ENCODE assay signal across 8 mouse cellular contexts in the genomic region with DNA sequence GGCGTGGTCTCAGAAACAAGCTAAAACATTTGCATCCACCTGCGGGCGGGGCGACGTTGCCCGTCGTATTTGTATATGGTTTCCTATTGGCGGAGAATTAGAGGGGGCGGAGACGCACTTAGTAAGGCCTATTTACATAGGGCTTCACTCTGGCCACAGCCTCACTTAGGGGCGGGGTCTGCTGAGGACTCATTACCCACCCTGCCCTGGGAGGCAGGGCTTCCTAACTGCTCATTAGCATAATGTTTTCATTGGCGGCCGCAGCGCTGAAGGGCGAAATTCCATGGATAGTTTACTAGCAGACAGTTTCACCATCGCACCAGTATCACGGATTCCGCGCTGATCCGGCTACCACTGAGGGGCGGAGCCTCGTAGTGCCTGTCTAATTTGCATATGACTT. TPM values are rescaled to one million over a fixed set of nuclear protein-coding genes. Genes with fewer than 3 reads are reported as not detected.
A peak's percentile ranks its signal among the peaks of the same experiment; 100 is the strongest.
DNase-seq lines count a peak whose midpoint lies in the region; ATAC-seq lines count a peak whose summit lies in the region.

No protein-coding gene starts in this region.

- no peaks in the 10 kb centered on the region for H3K27me3 ChIP-seq in intestine, embryonic 14.5 days (replicated peaks; ENCODE audit: control insufficient read depth, insufficient read depth, low read length)

- peak overlapping the region; percentile 95 for H3K27ac ChIP-seq in intestine, embryonic 14.5 days (ENCODE audit: low read depth)

- peaks cover 42% of the 10 kb centered on the region for H3K4me1 ChIP-seq in intestine, embryonic 14.5 days (replicated peaks; ENCODE audit: control insufficient read depth, insufficient read depth, low read length)

- H3K4me3 ChIP-seq in intestine, embryonic 14.5 days (ENCODE audit: low read depth, low read length): peak overlapping the region; percentile 77

- H3K9me3 ChIP-seq in intestine, embryonic 14.5 days (ENCODE audit: control insufficient read depth, low read length): no peaks in the 10 kb centered on the region

- peaks cover 7% of the 10 kb centered on the region; the same call in 1 of the 2 replicates for H3K36me3 ChIP-seq in intestine, embryonic 14.5 days (ENCODE audit: control insufficient read depth, insufficient read depth, low read length)

- intact Hi-C loops in left cerebral cortex, postnatal 14 days (cut with DNase I): loop anchor here (5.0 kb wide), 1 partner anchor 67 kb away; no protein-coding TSS in a partner anchor

- under 1% methylated on average over 22 of the region's 22 CpGs for WGBS in intestine, embryonic 14.5 days

- H3K4me2 ChIP-seq in intestine, embryonic 14.5 days (ENCODE audit: low read length): peak overlapping the region; percentile 74

- peak; percentile 89 for ATAC-seq in intestine, embryonic 14.5 days (replicated peaks; ENCODE audit: low FRiP score, low TSS enrichment, low read depth)

- DNase-seq in adrenal gland, adult 18-20 months (ENCODE audit: low spot score in 2 of 2): peak; percentile 80 to 84
- DNase-seq in embryo, embryonic 11 days: peak; percentile 99
- peak; percentile 97 for DNase-seq in gastrocnemius, postnatal 25 days
- DNase-seq in intestine, embryonic 14.5 days (ENCODE audit: low spot score): peak; percentile 96
- peak; percentile 96 to 99 for DNase-seq in left cerebral cortex, postnatal 14 days (ENCODE audit: low spot score in 2 of 2)
- peak; percentile 98 for DNase-seq in mesoderm, embryonic 11.5 days (ENCODE audit: low read depth, low spot score)
- peak; percentile 97 to 99 for DNase-seq in right cerebral cortex, postnatal 36 days (ENCODE audit: low spot score in 2 of 2)
- peak; percentile 98 for DNase-seq in yolk sac, embryonic 10.5 days (ENCODE audit: low spot score)

- peak overlapping the region; percentile 87 for H3K9ac ChIP-seq in intestine, embryonic 14.5 days (ENCODE audit: low read length)

RNA-seq across cellular contexts. Expression of a gene that starts 0.7 kb away (rescaled TPM):
- total RNA-seq in adrenal gland, adult 18-20 months (2021): 100 to 1,000 TPM; 140 to 144 TPM
- total RNA-seq in gastrocnemius, postnatal 25 days (2021): 10 to 100 TPM; 70.1 to 80.6 TPM
- 14.4 and 17.5 TPM in 2 replicates for polyA plus RNA-seq in intestine, embryonic 14.5 days (2014; fragmentation: Nextera tagmentation; extraction: Ambion mirVana)
- 100 to 1,000 TPM; 140 to 152 TPM for total RNA-seq in left cerebral cortex, postnatal 14 days (2021)

RNA-seq across cellular contexts. Expression of a gene that starts 3.5 kb away (rescaled TPM):
- total RNA-seq in adrenal gland, adult 18-20 months (2021): 10 to 100 TPM; 28.5 to 49.0 TPM
- 1 to 10 TPM; 8.5 to 9.4 TPM for total RNA-seq in gastrocnemius, postnatal 25 days (2021)
- polyA plus RNA-seq in intestine, embryonic 14.5 days (2014; fragmentation: Nextera tagmentation; extraction: Ambion mirVana): 320 and 368 TPM in 2 replicates
- 10 to 100 TPM in 1 of 2 experiments, 1 to 10 TPM in 1; 9.5 to 11.9 TPM for total RNA-seq in left cerebral cortex, postnatal 14 days (2021)

RNA-seq across cellular contexts. Expression of a gene that starts 11.4 kb away (rescaled TPM):
- total RNA-seq in adrenal gland, adult 18-20 months (2021): 10 to 100 TPM; 20.6 to 22.3 TPM
- 1 to 10 TPM; 4.9 to 5.7 TPM for total RNA-seq in gastrocnemius, postnatal 25 days (2021)
- polyA plus RNA-seq in intestine, embryonic 14.5 days (2014; fragmentation: Nextera tagmentation; extraction: Ambion mirVana): 3.7 and 3.8 TPM in 2 replicates
- 10 to 100 TPM; 10.9 TPM for total RNA-seq in left cerebral cortex, postnatal 14 days (2021)

RNA-seq across cellular contexts. Expression of a gene that starts 14.4 kb away (rescaled TPM):
- under 1 TPM in 1 of 2 experiments, not detected in 1; 0.19 TPM for total RNA-seq in adrenal gland, adult 18-20 months (2021)
- not detected for total RNA-seq in gastrocnemius, postnatal 25 days (2021)
- 0.23 and 0.28 TPM in 2 replicates for polyA plus RNA-seq in intestine, embryonic 14.5 days (2014; fragmentation: Nextera tagmentation; extraction: Ambion mirVana)
- under 1 TPM; 0.21 to 0.40 TPM for total RNA-seq in left cerebral cortex, postnatal 14 days (2021)

RNA-seq across cellular contexts. Expression of a gene that starts 24.9 kb away (rescaled TPM):
- 10 to 100 TPM; 37.2 to 40.1 TPM for total RNA-seq in adrenal gland, adult 18-20 months (2021)
- 10 to 100 TPM; 16.4 to 18.0 TPM for total RNA-seq in gastrocnemius, postnatal 25 days (2021)
- 126 and 134 TPM in 2 replicates for polyA plus RNA-seq in intestine, embryonic 14.5 days (2014; fragmentation: Nextera tagmentation; extraction: Ambion mirVana)
- total RNA-seq in left cerebral cortex, postnatal 14 days (2021): 10 to 100 TPM; 45.3 to 46.5 TPM

Comparison
In these comparisons a context has a peak if more than half of its experiments do, and no peak if none do; other contexts are left out.
1. Peak in every context shown above with its lines: DNase-seq, ATAC-seq, H3K4me3 ChIP-seq and H3K27ac ChIP-seq.